Mouse (Mus musculus) liver, adult 2 months (tissue): ENCODE measurements at regions not wholly inside any gene's neighbourhood (a gene's known extent, or its start where the extent isn't known, plus 50 kb on each side); places are given as distances from the start of the nearest gene placed in this dataset.

Experiments used
- CTCF ChIP-seq: fragments of 200-500 bp; IDR thresholded peaks from 2 replicates; pipeline ENCODE4 v1.5.1; 2011; ENCODE audit warnings: low read depth, low read length, control low read depth
- POLR2A ChIP-seq: fragments of 200-500 bp; IDR thresholded peaks from 2 replicates; pipeline ENCODE4 v1.6.1; 2011; ENCODE audit warnings: low read length, control low read depth; ENCODE audit not compliant: insufficient read depth; ENCODE audit errors: extremely low read depth

DNA sequence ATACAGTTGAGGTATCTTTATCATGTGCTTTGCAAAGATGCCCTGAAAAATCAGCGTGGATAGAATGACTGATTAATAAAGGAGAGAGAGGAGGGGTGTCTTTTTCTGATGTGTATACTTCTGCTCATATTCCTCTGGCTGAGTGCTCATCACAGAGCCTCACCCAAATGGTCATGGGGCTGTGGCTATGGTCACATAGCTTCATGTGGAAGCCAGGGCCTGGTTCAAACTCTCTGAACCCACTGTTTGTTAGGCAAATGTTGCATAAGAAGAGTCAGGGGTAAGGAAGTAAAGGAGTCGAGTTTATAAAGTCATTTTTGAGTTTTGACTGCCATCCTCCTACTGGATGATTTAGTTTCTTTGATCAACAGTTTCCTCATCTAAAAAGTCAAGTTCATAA, 221.0 kb downstream of the Fzd1 start:
- TF ChIP-seq CTCF = no peak
- no peak for TF ChIP-seq POLR2A
